Mouse (Mus musculus) ES-Bruce4 (cell line): ENCODE results near the gene Ikbkg.

Source experiments
- CTCF ChIP-seq: IDR thresholded peaks from one replicate; pipeline ENCODE4 v1.8.1; 2011; ENCODE audit warnings: low read depth, low read length
- EP300 ChIP-seq: IDR thresholded peaks from 2 replicates; pipeline ENCODE4 v1.6.1; 2011; ENCODE audit warnings: low read depth, low read length; ENCODE audit not compliant: insufficient read depth
- POLR2A ChIP-seq: IDR thresholded peaks from one replicate; pipeline ENCODE4 v1.8.1; 2011; ENCODE audit warnings: low read length; ENCODE audit not compliant: insufficient read depth

- no peak for TF ChIP-seq POLR2A
- TF ChIP-seq CTCF, result no peak
- TF ChIP-seq EP300, result no peak
These were observed 7.0 kb downstream of the Ikbkg start for GRCm38 (mm10) chrX:74400136-74400535.
